In genomic region chr12:101084237-101084636, GRCm38 (mm10) we compare ENCODE assay signal across 8 mouse cellular contexts. TPM values are rescaled to one million over a fixed set of nuclear protein-coding genes. Genes with fewer than 3 reads are reported as not detected.
DNase-seq lines count a peak whose midpoint lies in the region; ATAC-seq lines count a peak whose summit lies in the region.

No protein-coding gene starts in this region.

- 4% methylated on average over 4 of the region's 4 CpGs for WGBS in embryonic facial prominence, embryonic 15.5 days
- 21% methylated on average over 4 of the region's 4 CpGs for WGBS in liver, embryonic 12.5 days (ENCODE audit: insufficient replicate concordance)

- H3K4me2 ChIP-seq in embryonic facial prominence, embryonic 15.5 days (replicated peaks), result peak overlapping the region; percentile 74
- peak overlapping the region; percentile 91 for H3K4me2 ChIP-seq in liver, embryonic 12.5 days

- H3K9me3 ChIP-seq in embryonic facial prominence, embryonic 15.5 days (replicated peaks), result no peaks in the 10 kb centered on the region
- H3K9me3 ChIP-seq in liver, embryonic 12.5 days (replicated peaks), result no peaks in the 10 kb centered on the region

- H3K36me3 ChIP-seq in embryonic facial prominence, embryonic 15.5 days, result no peaks in the 10 kb centered on the region
- peaks cover 17% of the 10 kb centered on the region for H3K36me3 ChIP-seq in liver, embryonic 12.5 days

- H3K4me3 ChIP-seq in embryonic facial prominence, embryonic 15.5 days (replicated peaks), result peak overlapping the region; percentile 100
- peak overlapping the region; percentile 92 for H3K4me3 ChIP-seq in liver, embryonic 12.5 days

- H3K9ac ChIP-seq in embryonic facial prominence, embryonic 15.5 days, result peak overlapping the region; percentile 99; the same call in 1 of the 2 replicates
- H3K9ac ChIP-seq in liver, embryonic 12.5 days, result peak overlapping the region; percentile 99

- no peaks in the 10 kb centered on the region for H3K27me3 ChIP-seq in embryonic facial prominence, embryonic 15.5 days
- no peaks in the 10 kb centered on the region for H3K27me3 ChIP-seq in liver, embryonic 12.5 days (replicated peaks)

- peaks cover 24% of the 10 kb centered on the region for H3K4me1 ChIP-seq in embryonic facial prominence, embryonic 15.5 days
- peaks cover 32% of the 10 kb centered on the region for H3K4me1 ChIP-seq in liver, embryonic 12.5 days

- peak overlapping the region; percentile 98 for H3K27ac ChIP-seq in embryonic facial prominence, embryonic 15.5 days (replicated peaks)
- peak overlapping the region; percentile 94 for H3K27ac ChIP-seq in liver, embryonic 12.5 days

- peak; percentile 36 for DNase-seq in cerebellum, adult 9-10 months
- no peak for DNase-seq in cerebellum, adult 9-11 months
- DNase-seq in 3T3-L1 (ENCODE audit: low read depth, low spot score), result peak; percentile 45
- DNase-seq in urinary bladder, postnatal 10 days (ENCODE audit: low spot score), result no peak
- DNase-seq in left cerebral cortex, adult 8-10 months (ENCODE audit: low spot score in 2 of 2), result no peak
- DNase-seq in left cerebral cortex, adult 18-20 months (ENCODE audit: low spot score in 2 of 2), result no peak

- ATAC-seq in embryonic facial prominence, embryonic 15.5 days (ENCODE audit: insufficient number of reproducible peaks, low FRiP score, low TSS enrichment, low read depth), result no peak
- ATAC-seq in liver, embryonic 12.5 days, result no peak

RNA-seq across cellular contexts. Expression of gene Ppp4r3a, which starts 0.7 kb away (rescaled TPM):
- 35.2 and 37.1 TPM in 2 replicates for polyA plus RNA-seq in embryonic facial prominence, embryonic 15.5 days (2015; fragmentation: Nextera tagmentation; extraction: Ambion mirVana)
- 50.1 TPM in 2 replicates for polyA plus RNA-seq in liver, embryonic 12.5 days (2016; fragmentation: Nextera tagmentation; extraction: Ambion mirVana)
- 10 to 100 TPM; 37.1 to 43.7 (median 41.6) TPM for total RNA-seq in left cerebral cortex, adult 8-10 months (2022)
- total RNA-seq in left cerebral cortex, adult 18-20 months (2021), result 10 to 100 TPM; 44.2 to 44.6 TPM

RNA-seq across cellular contexts. Expression of gene Ccdc88c, which starts 55.4 kb away (rescaled TPM):
- 6.7 and 7.3 TPM in 2 replicates for polyA plus RNA-seq in embryonic facial prominence, embryonic 15.5 days (2015; fragmentation: Nextera tagmentation; extraction: Ambion mirVana)
- polyA plus RNA-seq in liver, embryonic 12.5 days (2016; fragmentation: Nextera tagmentation; extraction: Ambion mirVana), result 8.4 and 9.6 TPM in 2 replicates
- 10 to 100 TPM; 28.9 to 31.3 (median 29.3) TPM for total RNA-seq in left cerebral cortex, adult 8-10 months (2022)
- 10 to 100 TPM; 19.1 to 24.0 TPM for total RNA-seq in left cerebral cortex, adult 18-20 months (2021)

Comparison
In these comparisons a context has a peak if more than half of its experiments do, and no peak if none do; other contexts are left out.
1. DNase-seq: peak in cerebellum, adult 9-10 months (single experiment) and 3T3-L1 (single experiment); none in cerebellum, adult 9-11 months (single experiment), urinary bladder, postnatal 10 days (single experiment), left cerebral cortex, adult 8-10 months (0 of 2) and left cerebral cortex, adult 18-20 months (0 of 2).